Mouse (Mus musculus) megakaryocyte, embryonic 14.5 days (primary cell): ENCODE results near the gene Nceh1. TPM values are rescaled to one million over a fixed set of nuclear protein-coding genes. Genes with fewer than 3 reads are reported as not detected.
A peak's percentile ranks its signal among the peaks of the same experiment; 100 is the strongest.

Source experiments
- H3K27me3 ChIP-seq: replicated peaks from 2 replicates; pipeline ENCODE3; 2012; ENCODE audit warnings: inconsistent platforms
- H3K36me3 ChIP-seq: replicated peaks from 2 replicates; pipeline ENCODE3; 2012; ENCODE audit warnings: low read length, inconsistent platforms, mixed read lengths
- H3K4me1 ChIP-seq: 2 replicates; pipeline ENCODE4 v1.6.1; 2012; ENCODE audit warnings: inconsistent platforms
- H3K4me3 ChIP-seq: replicated peaks from 2 replicates; pipeline ENCODE3; 2012; ENCODE audit warnings: moderate library complexity, mild to moderate bottlenecking, inconsistent platforms
- H3K9me3 ChIP-seq: 2 replicates; pipeline ENCODE4 v1.6.1; 2012; ENCODE audit warnings: inconsistent platforms
- FLI1 ChIP-seq: IDR thresholded peaks from 2 replicates; pipeline ENCODE4 v1.6.1; 2012; ENCODE audit warnings: low read length, inconsistent platforms, mixed read lengths
- GATA1 ChIP-seq: IDR thresholded peaks from 3 replicates; pipeline ENCODE4 v1.6.1; 2012; ENCODE audit warnings: mixed read lengths, low read length, inconsistent platforms, borderline replicate concordance
- polyA plus RNA-seq: library from polyadenylated mRNA; stranded (reverse); fragments of >175 nt; gene quantifications from 2 replicates; pipeline ENCODE4 v1.2.3, GENCODE M21; 2012; ENCODE audit warnings: low replicate concordance; ENCODE audit not compliant: insufficient read depth

Nceh1 gene
- polyA plus RNA-seq, 1 experiment: 1.8 TPM

DNA sequence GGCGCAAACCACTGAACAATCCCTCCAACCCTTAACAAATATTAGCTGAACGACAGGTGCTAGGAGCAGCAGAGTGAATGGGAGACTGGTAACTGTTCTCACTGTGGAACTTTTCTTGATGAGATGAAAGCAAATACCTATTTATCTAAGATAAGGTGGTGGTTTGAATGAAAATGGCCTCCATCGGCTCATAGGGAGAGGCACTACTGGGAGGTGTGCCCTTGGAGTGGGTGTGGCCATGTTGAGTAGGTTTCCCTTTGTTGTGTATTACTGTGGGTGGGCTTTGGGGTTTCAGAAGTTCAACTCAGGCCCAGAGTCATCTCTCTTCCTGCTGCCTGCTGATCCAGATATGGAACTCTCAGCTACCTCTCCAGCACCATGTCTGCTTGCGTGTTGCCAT is 8.1 kb downstream of the Nceh1 start:
- no peak for TF ChIP-seq GATA1
- no peak for TF ChIP-seq FLI1
- Histone ChIP-seq H3K4me1 (peaks cover 44% of the 10 kb centered on the region), H3K36me3 (no peaks in the 10 kb centered on the region), H3K4me3 (no peak overlapping the region), H3K9me3 (peaks cover 5% of the 10 kb centered on the region), H3K27me3 (peaks cover 38% of the 10 kb centered on the region)

DNA sequence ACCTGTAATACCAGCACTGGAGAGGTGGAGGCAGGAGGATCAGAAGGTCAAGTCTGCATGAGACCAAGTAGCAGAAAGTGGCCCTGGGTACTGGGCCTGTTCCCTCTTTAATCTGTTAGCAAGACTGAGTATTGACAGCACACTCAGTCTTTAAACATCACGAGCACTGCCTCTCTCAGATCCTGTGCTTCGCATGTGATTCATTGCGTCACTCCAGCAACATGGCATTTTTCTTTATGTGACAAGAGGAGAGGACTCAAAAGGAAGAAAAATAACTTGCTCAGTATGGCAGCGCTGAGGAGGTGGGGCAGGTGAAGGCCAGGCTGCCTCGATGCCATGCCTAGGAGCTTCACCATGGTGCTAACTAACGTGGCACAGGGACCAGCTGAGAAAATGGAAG is 9.1 kb downstream of the Nceh1 start:
- H3K4me3 ChIP-seq: no peak overlapping the region
- peaks cover 44% of the 10 kb centered on the region for H3K4me1 ChIP-seq
- no peak for TF ChIP-seq FLI1
- no peak for TF ChIP-seq GATA1
- peaks cover 5% of the 10 kb centered on the region for H3K9me3 ChIP-seq
- no peaks in the 10 kb centered on the region for H3K36me3 ChIP-seq
- peaks cover 39% of the 10 kb centered on the region for H3K27me3 ChIP-seq

DNA sequence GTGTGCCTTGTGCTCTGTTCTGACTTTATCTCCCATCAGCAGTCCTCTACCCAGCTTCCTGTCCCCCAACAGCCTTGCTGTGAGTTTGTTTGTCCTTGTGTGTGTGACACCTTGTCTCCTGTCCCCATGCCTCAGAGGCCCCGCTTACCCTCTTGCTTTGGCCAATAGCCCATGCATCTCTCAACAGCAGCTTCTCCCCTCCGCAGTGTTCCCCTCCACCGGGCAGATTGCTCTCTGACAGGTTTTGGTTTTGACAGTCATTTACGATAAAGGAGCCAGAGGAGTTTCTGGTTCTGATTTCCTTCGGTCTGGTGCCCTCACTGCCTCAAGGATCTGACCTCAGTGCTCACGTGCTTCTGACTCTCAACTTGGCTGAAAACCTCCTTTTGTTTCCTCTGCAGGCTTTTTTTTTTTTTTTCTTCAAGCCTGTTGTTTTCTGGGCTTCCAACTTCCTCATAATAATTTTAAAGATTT is 11.1 kb downstream of the Nceh1 start:
- Histone ChIP-seq H3K36me3 (no peaks in the 10 kb centered on the region), H3K4me3 (peak overlapping the region; percentile 80)
- no peak for TF ChIP-seq FLI1
- no peak for TF ChIP-seq GATA1

DNA sequence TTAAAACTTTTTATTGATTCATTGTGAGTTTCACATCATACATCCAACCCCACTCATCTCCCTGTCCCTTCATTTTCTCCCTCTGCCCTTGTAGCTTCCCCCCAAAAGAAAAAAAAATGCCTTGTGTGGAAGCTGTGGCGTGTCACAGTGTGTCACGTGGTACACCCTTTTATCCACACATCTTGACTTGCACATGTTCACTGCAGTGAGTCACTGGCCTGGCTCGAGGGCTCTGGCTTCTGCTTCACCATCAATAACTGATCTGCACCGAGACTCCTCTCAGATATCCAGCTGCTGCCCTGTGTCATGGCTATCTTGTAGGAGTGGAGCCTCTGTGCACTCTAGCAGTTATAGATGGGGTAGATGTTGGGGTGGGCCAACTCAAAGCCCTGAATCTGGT is 12.4 kb downstream of the Nceh1 start:
- Histone ChIP-seq H3K4me1 (peaks cover 44% of the 10 kb centered on the region), H3K36me3 (no peaks in the 10 kb centered on the region)
- TF ChIP-seq GATA1 (no peak), FLI1 (no peak)

More for the DNA sequence above, 11.1 kb downstream of the Nceh1 start:
- Histone ChIP-seq H3K4me1 (peaks cover 44% of the 10 kb centered on the region), H3K9me3 (peaks cover 5% of the 10 kb centered on the region), H3K27me3 (peaks cover 34% of the 10 kb centered on the region)

DNA sequence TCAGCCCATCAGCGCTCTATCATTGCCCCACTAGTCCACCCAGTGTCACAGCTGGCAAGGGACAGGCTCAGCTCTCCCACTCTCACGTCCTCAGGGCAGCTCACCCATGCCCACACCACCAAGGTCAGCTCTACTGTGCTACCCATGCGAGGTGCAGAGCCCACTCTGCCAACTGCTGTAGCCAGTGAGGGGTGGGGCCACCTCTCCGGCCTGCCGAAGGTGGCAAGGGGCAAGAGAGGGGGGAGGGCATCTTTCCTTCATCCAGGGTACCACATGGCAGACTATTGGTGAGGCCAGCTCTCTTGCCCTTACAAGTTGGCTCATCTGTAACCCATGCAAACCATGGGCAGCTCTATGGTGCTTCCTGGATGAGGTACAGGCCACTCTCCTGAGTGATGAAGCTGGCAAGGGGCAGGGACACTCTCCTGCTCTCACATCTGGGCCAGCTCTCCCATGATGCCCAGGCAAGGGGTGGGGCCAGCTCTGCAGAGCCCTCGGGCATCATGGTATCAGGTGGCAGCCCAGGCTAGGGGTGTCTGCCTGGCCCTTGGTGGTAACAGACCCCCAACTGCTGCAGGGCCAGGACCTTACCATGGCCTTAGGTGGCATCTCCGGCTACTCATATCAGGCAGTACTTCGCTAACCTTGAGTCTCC is 12.9 kb downstream of the Nceh1 start:
- H3K4me1 ChIP-seq: peaks cover 44% of the 10 kb centered on the region
- H3K27me3 ChIP-seq: peaks cover 30% of the 10 kb centered on the region
- H3K36me3 ChIP-seq: no peaks in the 10 kb centered on the region

More for the DNA sequence above, 12.4 kb downstream of the Nceh1 start:
- Histone ChIP-seq H3K9me3 (peaks cover 5% of the 10 kb centered on the region), H3K27me3 (peaks cover 33% of the 10 kb centered on the region), H3K4me3 (peak overlapping the region; percentile 59)

GRCm38 (mm10) chr3:27196529-27196928 is 13.8 kb downstream of the Nceh1 start:
- TF ChIP-seq GATA1: no peak
- no peak for TF ChIP-seq FLI1
- peaks cover 42% of the 10 kb centered on the region for H3K4me1 ChIP-seq
- H3K36me3 ChIP-seq: no peaks in the 10 kb centered on the region
- peaks cover 29% of the 10 kb centered on the region for H3K27me3 ChIP-seq
- no peak overlapping the region for H3K4me3 ChIP-seq
- H3K9me3 ChIP-seq: peaks cover 5% of the 10 kb centered on the region

More for the DNA sequence above, 12.9 kb downstream of the Nceh1 start:
- H3K9me3 ChIP-seq: peaks cover 5% of the 10 kb centered on the region
- H3K4me3 ChIP-seq: peak overlapping the region; percentile 59
- no peak for TF ChIP-seq FLI1
- TF ChIP-seq GATA1: no peak

DNA sequence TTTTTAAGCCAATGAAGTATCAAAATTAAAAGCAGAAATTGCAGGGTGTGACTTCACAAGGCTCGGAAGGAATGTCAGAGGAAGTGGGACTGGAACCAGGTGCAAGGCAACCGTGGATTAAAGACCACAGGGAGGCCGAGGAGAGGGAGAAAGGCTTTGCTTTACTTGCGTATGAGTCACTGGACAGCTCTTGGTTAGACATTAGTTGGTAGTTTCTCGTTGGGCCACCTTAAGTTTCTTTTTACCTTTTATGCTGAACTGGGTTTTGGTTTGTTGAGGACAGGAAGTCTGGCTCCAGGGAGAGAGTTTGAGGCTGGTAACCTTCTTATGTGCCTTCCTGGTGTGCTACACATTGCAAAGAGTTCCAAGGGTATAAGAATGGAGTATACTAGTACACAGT is 15.1 kb downstream of the Nceh1 start:
- H3K36me3 ChIP-seq: no peaks in the 10 kb centered on the region
- peaks cover under 1% of the 10 kb centered on the region for H3K9me3 ChIP-seq
- H3K4me1 ChIP-seq: peaks cover 29% of the 10 kb centered on the region
- no peak overlapping the region for H3K4me3 ChIP-seq
- TF ChIP-seq FLI1 (no peak), GATA1 (no peak)
- peaks cover 23% of the 10 kb centered on the region for H3K27me3 ChIP-seq

DNA sequence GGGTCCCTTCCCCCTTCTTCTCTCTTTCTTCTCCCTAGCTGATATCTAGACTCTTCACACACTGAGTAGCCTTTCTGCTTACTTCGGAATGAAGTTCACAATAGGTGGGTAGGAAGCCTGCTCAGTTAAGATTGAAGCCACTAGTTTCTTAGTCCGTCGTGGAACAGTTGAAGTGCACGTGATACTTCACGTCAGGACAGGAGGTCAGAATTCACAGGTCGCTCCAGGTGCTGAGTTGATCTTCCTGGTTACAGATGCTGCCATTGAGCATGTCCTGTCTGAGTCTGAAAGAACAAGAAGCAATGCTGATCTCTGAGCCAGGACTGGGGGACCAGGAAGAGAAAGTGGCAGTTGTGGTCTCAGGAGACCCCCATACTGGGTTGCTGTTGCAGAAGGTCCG is 16.4 kb downstream of the Nceh1 start:
- peaks cover 16% of the 10 kb centered on the region for H3K4me1 ChIP-seq
- no peak overlapping the region for H3K4me3 ChIP-seq
- H3K36me3 ChIP-seq: no peaks in the 10 kb centered on the region
- peaks cover 16% of the 10 kb centered on the region for H3K27me3 ChIP-seq
- TF ChIP-seq GATA1: no peak
- no peak for TF ChIP-seq FLI1
- H3K9me3 ChIP-seq: no peaks in the 10 kb centered on the region

GRCm38 (mm10) chr3:27201728-27202411 is 19.1 kb downstream of the Nceh1 start:
- no peaks in the 10 kb centered on the region for H3K9me3 ChIP-seq
- no peaks in the 10 kb centered on the region for H3K4me1 ChIP-seq
- no peak for TF ChIP-seq FLI1
- no peak for TF ChIP-seq GATA1
- no peaks in the 10 kb centered on the region for H3K36me3 ChIP-seq
- no peak overlapping the region for H3K4me3 ChIP-seq
- peaks cover 22% of the 10 kb centered on the region for H3K27me3 ChIP-seq

- H3K4me3 ChIP-seq: no peak overlapping the region
- H3K4me1 ChIP-seq: peaks cover 5% of the 10 kb centered on the region; the same call in 1 of the 2 replicates
- H3K27me3 ChIP-seq: peaks cover 31% of the 10 kb centered on the region
- peaks cover 12% of the 10 kb centered on the region for H3K9me3 ChIP-seq
- H3K36me3 ChIP-seq: no peaks in the 10 kb centered on the region
- TF ChIP-seq GATA1 (no peak), FLI1 (no peak)
Measured at GRCm38 (mm10) chr3:27205068-27205467, 22.3 kb downstream of the Nceh1 start.
